Mouse (Mus musculus) neural tube, embryonic 12.5 days (tissue): Measurements from ENCODE around the gene 2510009E07Rik. TPM values are rescaled to one million over a fixed set of nuclear protein-coding genes. Genes with fewer than 3 reads are reported as not detected.

Source experiments
- ATAC-seq: fragments of 200-750 bp; cut with Nextera tagmentation; 2 replicates; pipeline ENCODE4 v1.8.0; 2017; ENCODE audit warnings: low read depth, mild to moderate bottlenecking, moderate TSS enrichment, moderate library complexity; ENCODE audit not compliant: low FRiP score
- H3K27ac ChIP-seq: fragments of 300-500 bp; sonication (generic); 2 replicates; pipeline ENCODE4 v1.5.1; 2016
- H3K27me3 ChIP-seq: fragments of 300-500 bp; sonication (generic); replicated peaks from 2 replicates; pipeline ENCODE4 v1.6.1; 2016; ENCODE audit warnings: mild to moderate bottlenecking
- H3K36me3 ChIP-seq: fragments of 300-500 bp; sonication (generic); 2 replicates; pipeline ENCODE4 v1.6.1; 2016; ENCODE audit warnings: mild to moderate bottlenecking
- H3K4me1 ChIP-seq: fragments of 300-500 bp; sonication (generic); 2 replicates; pipeline ENCODE4 v1.6.1; 2016
- H3K4me2 ChIP-seq: fragments of 300-500 bp; sonication (generic); replicated peaks from 2 replicates; pipeline ENCODE4 v1.6.1; 2016; ENCODE audit warnings: mild to moderate bottlenecking
- H3K4me3 ChIP-seq: fragments of 300-500 bp; sonication (generic); 2 replicates; pipeline ENCODE4 v1.5.1; 2016
- H3K9ac ChIP-seq: fragments of 300-500 bp; sonication (generic); 2 replicates; pipeline ENCODE4 v1.6.1; 2016; ENCODE audit warnings: mild to moderate bottlenecking
- H3K9me3 ChIP-seq: fragments of 300-500 bp; sonication (generic); 2 replicates; pipeline ENCODE4 v1.6.1; 2016; ENCODE audit warnings: mild to moderate bottlenecking
- WGBS: fragments of 180-500 bp; shearing (Covaris S2); methylation state at CpG from one replicate; pipeline ENCODE4 v1.1.7; 2016; 5-methylcytosine and 5-hydroxymethylcytosine counted together
- polyA plus RNA-seq: library from polyadenylated mRNA; unstranded; fragments of >200 nt; fragmentation: Nextera tagmentation; extraction: Ambion mirVana; gene quantifications from 2 replicates; pipeline ENCODE4 v1.2.1, GENCODE M21; 2016

2510009E07Rik gene
- 61.4 and 74.6 TPM in 2 replicates for polyA plus RNA-seq

DNA sequence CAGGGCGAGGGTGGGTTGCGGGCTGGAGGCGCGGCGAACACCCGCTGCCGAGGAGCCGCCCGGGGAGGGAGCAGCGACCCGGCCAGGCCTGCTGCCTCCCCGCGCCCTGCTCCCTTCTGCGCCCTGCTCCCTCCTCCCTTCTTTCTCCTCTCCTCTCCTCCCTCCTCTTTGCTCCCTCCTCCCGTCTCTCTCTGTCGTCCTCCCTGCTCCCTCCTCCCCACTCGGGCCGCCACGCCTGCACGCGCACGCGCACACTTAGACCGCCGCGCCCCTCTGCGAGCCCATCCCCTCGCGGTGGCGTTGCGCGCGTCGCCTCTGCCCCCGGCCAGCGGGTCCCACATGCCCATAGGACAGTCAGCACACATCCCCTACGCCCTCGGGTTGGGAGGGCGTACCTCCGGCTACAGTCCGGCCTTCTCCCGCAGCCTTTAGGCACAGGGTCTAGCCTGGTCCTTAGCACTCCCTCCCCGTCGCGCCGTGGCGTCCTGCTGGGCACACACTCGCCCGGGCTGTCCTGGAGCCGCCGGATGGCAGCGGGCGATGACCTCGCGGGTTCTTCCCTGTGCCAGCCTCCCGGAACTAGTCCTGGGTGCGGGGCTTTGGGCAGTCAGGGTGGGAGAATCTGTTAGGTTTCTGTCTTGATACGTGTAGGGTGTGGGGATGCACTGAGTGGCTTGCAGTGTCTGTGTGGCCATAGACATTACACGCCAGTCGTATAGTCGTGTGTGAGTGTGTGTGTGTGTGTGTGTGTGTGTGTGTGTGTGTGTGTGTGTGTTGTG, at the start of gene 2510009E07Rik:
Gene 2510009E07Rik, minus strand, starts transcription at position 203 of the 779 bp plus-strand sequence.
- Histone ChIP-seq H3K4me1 (peaks cover 35% of the 10 kb centered on the region), H3K4me3 (peak within 1 kb of the TSS; percentile 87), H3K4me2 (peak within 1 kb of the TSS; percentile 91), H3K9ac (peak within 1 kb of the TSS; percentile 94), H3K27me3 (no peaks in the 10 kb centered on the region), H3K36me3 (no peaks in the 10 kb centered on the region), H3K9me3 (no peaks in the 10 kb centered on the region), H3K27ac (peak within 1 kb of the TSS; percentile 94)
- under 1% methylated on average over 61 of the region's 61 CpGs for WGBS
- peak; percentile 87 for ATAC-seq

DNA sequence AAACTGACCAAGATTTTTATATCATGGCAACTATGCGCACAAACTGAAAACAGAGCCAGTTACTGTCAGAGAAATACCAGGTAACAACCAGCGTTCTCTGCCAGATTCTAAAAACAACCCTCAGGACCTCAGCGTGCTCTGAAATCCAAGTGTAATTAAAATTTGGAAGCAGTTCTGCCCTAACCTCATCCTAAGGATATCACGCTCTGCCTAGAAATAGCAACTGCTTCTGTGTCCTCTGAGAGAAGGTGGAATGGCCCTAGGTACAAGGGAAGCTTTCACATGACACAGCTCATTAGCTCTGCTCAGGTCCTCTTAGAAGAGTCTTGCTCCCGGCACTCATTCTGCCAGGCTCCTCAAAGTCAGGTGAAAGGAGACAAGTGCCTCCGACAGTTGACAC, 48.9 kb upstream of the 2510009E07Rik start:
- Histone ChIP-seq H3K9ac (no peak overlapping the region), H3K9me3 (no peaks in the 10 kb centered on the region), H3K27ac (no peak overlapping the region), H3K4me1 (no peaks in the 10 kb centered on the region), H3K4me2 (no peak overlapping the region), H3K27me3 (no peaks in the 10 kb centered on the region), H3K36me3 (no peaks in the 10 kb centered on the region), H3K4me3 (no peak overlapping the region)
- ATAC-seq: no peak
- 95% methylated on average over 6 of the region's 6 CpGs for WGBS

DNA sequence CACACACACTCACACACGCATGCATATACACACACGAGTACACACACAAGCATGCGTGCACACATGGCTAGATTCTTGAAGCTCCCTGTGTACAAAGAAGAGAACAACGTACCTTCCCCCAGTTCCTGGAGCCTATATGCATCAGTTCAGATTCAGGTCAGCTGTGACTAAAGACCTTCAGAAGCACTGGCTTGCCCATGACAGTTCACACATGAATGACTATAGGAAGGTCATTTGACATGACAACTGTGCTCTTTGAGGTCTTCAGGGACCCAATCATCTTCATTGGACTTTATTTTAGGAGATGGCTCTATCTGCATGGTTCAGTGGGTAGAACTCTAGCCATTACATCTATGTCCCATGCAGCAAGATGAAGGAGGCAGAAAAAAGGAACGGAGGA, 48.4 kb upstream of the 2510009E07Rik start:
- Histone ChIP-seq H3K9me3 (no peaks in the 10 kb centered on the region), H3K4me1 (no peaks in the 10 kb centered on the region), H3K4me2 (no peak overlapping the region), H3K36me3 (no peaks in the 10 kb centered on the region), H3K4me3 (no peak overlapping the region), H3K27me3 (no peaks in the 10 kb centered on the region), H3K27ac (no peak overlapping the region), H3K9ac (no peak overlapping the region)
- WGBS: 89% methylated on average over 5 of the region's 5 CpGs
- ATAC-seq: no peak

DNA sequence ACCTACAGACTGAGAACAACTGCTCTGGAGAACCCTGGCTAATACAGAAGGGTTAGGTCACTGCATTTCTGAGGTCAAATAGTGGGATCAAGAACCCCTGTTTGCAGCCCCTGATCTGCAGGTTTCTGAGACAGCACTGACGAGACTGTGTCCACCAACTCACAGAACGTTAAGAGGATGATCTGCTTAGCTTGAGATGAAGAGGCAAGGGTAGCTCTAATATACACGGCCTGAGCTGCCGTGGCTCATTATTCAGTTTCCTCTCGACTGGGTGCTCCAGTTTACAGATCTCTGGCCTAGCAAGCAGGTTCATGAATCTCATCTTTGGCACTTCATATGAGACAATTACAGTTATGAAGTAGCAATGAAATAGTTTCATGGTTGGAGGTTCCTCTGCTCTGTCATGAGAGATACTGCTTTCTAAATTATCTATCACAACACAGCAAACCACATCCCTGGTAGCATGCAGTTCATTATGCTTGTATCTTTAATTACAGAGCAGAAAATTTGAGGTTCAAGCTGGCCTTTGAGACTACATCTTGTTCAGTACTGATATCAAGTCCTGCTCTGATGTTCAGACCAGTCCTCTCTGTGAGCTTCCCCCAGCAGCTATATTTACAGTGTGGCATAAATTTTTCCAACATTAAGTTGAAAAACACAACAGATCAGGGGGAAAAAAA, 47.9 kb upstream of the 2510009E07Rik start:
- no peak overlapping the region for H3K27ac ChIP-seq
- no peak overlapping the region for H3K9ac ChIP-seq
- no peaks in the 10 kb centered on the region for H3K4me1 ChIP-seq
- no peak for ATAC-seq
- WGBS: 86% methylated on average over 5 of the region's 5 CpGs
- H3K4me2 ChIP-seq: no peak overlapping the region
- H3K36me3 ChIP-seq: no peaks in the 10 kb centered on the region
- H3K4me3 ChIP-seq: no peak overlapping the region
- no peaks in the 10 kb centered on the region for H3K9me3 ChIP-seq
- H3K27me3 ChIP-seq: no peaks in the 10 kb centered on the region

DNA sequence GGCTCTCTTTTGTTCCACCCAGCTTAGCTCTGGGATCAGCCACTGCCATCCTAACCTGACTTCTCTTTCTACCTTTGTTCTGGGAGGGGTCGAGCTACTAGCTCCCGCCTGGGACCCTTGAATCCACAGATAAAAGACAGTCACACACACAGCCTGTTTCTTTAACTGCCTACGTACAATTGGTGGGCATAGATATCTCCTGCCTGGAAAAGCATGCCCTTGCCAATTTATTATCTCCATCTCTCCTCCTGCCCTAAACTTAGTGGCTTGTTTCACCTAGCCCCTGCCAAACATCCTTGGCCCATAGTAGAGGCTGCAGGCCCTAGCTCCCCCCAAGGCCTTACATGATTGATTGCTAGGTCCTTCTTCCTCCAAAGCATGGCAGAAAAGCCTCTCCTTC, 47.1 kb upstream of the 2510009E07Rik start:
- Histone ChIP-seq H3K9me3 (no peaks in the 10 kb centered on the region), H3K4me3 (no peak overlapping the region), H3K27me3 (no peaks in the 10 kb centered on the region), H3K36me3 (no peaks in the 10 kb centered on the region), H3K4me1 (no peaks in the 10 kb centered on the region), H3K27ac (no peak overlapping the region), H3K9ac (no peak overlapping the region), H3K4me2 (no peak overlapping the region)
- no peak for ATAC-seq
- 76% methylated on average over 3 of the region's 3 CpGs for WGBS

DNA sequence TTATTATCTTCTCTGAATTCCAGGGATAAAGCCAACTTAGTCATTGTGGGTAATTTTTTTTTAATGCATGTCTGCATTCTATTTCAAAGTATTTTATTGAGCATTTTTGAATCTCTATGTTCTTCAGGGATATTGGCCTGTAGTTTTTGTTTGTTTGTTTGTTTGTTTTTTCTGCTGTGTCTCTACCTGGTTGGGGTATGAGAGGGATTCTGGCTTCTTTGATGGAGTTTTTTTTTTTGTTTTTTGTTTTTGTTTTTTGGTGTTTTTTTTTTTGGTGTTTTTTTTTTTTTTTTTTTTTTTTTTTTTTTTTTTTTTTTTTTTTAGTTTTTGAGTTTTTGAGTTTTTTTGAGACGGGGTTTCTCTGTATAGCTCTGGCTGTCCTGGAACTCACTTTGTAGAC, 41.2 kb upstream of the 2510009E07Rik start:
- Histone ChIP-seq H3K4me3 (no peak overlapping the region), H3K9ac (no peak overlapping the region), H3K4me1 (no peaks in the 10 kb centered on the region), H3K36me3 (no peaks in the 10 kb centered on the region), H3K4me2 (no peak overlapping the region), H3K9me3 (no peaks in the 10 kb centered on the region), H3K27me3 (no peaks in the 10 kb centered on the region), H3K27ac (no peak overlapping the region)
- ATAC-seq: no peak
- WGBS: 86% methylated on average over 1 of the region's 1 CpGs

DNA sequence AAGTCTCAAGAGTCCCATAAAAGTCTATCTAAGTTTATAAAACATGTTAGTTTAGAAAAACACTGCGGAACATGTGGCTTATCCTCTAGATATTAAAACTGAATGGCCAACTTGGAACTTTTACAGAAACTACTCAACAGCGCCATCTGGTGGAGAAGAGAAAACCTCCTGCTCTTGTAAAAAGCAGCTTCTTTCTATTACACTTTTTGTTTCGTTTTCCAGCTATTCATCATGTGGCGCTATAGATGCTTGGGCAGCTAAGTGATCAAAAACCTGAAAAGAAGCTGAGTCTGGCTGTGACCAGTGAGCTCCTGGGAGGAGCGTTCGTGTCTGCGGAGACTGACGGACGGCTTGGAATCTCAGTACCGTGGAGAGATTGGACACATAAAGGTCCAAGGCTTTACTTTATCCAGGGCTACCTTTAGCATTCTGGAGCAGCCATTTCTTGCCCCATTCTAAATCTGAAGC, 33.5 kb upstream of the 2510009E07Rik start:
- Histone ChIP-seq H3K36me3 (no peaks in the 10 kb centered on the region), H3K4me1 (no peaks in the 10 kb centered on the region), H3K27ac (no peak overlapping the region), H3K9ac (no peak overlapping the region), H3K4me3 (peak overlapping the region; percentile 20; the same call in 1 of the 2 replicates), H3K27me3 (no peaks in the 10 kb centered on the region; the same call in 1 of the 2 replicates), H3K4me2 (peak overlapping the region; percentile 47), H3K9me3 (no peaks in the 10 kb centered on the region)
- ATAC-seq: peak; percentile 7; the same call in 1 of the 2 replicates
- 40% methylated on average over 10 of the region's 10 CpGs for WGBS

DNA sequence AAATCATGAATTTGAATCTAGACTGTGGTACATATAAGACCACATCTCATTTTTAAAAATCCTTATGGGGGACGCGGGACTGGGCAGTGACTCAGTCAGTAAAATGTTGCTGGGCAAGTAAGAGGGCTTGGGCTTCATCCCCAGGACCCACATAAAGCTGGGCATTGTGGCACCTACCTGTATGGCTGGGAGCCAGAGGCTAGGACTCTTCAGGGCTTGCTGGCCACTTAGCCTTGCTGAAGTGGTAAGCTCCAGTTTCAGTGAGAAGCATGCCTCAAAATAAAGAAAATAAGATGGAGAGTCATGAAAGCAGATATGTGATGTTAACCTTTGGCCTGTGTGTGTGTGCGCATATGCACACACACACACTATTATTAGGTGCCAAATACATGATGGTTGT, 33.0 kb upstream of the 2510009E07Rik start:
- no peak overlapping the region for H3K4me3 ChIP-seq
- no peak overlapping the region for H3K9ac ChIP-seq
- no peaks in the 10 kb centered on the region for H3K36me3 ChIP-seq
- no peaks in the 10 kb centered on the region for H3K9me3 ChIP-seq
- H3K27me3 ChIP-seq: no peaks in the 10 kb centered on the region; the same call in 1 of the 2 replicates
- no peak overlapping the region for H3K27ac ChIP-seq
- H3K4me2 ChIP-seq: no peak overlapping the region
- WGBS: 94% methylated on average over 3 of the region's 3 CpGs
- 0 out of 2 replicates have a peak, but pooled peaks have one; percentile 25 for ATAC-seq
- no peaks in the 10 kb centered on the region for H3K4me1 ChIP-seq

DNA sequence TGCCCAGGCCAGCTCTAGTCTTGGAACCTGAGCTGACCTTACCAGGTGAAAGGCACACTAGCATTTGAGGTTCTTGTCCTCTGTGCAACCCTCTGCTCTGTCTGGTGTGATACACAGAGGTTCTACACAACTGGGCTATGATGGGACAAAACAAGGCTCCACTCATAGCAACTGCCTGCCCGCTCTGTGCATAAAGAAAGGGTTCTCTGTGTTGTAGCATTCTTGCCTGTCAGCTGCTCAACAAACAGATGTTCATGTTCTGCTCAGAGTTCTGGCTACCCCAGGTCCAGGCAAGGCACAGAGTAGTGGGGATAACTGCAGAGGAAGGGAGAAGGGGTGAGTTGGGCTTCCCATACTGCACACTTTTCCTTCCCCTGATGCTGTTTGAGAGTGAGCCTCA, 29.8 kb upstream of the 2510009E07Rik start:
- Histone ChIP-seq H3K4me2 (no peak overlapping the region), H3K36me3 (no peaks in the 10 kb centered on the region), H3K27me3 (no peaks in the 10 kb centered on the region), H3K4me3 (no peak overlapping the region), H3K9ac (no peak overlapping the region), H3K9me3 (no peaks in the 10 kb centered on the region), H3K27ac (no peak overlapping the region), H3K4me1 (no peaks in the 10 kb centered on the region)
- ATAC-seq: no peak
- WGBS: 91% methylated on average over 1 of the region's 1 CpGs

DNA sequence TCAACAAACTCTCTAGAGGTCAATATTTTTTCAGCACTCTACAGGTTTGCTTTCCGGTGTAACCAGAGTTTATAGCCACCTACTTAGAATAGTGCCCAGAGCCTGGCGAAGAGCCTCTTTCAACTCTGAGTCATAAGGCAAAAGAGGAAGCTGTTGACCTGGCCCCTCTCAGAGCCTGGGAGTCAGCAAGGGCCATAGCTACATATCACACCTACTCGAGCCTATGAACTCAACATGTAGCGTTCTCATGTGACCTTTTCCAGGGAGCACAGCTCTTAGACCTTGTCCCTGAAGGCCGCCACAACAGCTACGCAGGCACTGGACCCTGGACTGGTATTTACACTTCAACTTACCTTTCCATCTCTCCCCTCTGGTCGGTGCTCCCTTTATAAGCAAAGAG, 25.3 kb upstream of the 2510009E07Rik start:
- Histone ChIP-seq H3K9ac (no peak overlapping the region), H3K36me3 (no peaks in the 10 kb centered on the region), H3K27ac (no peak overlapping the region), H3K4me2 (no peak overlapping the region), H3K9me3 (no peaks in the 10 kb centered on the region), H3K4me1 (no peaks in the 10 kb centered on the region), H3K4me3 (no peak overlapping the region), H3K27me3 (no peaks in the 10 kb centered on the region)
- no peak for ATAC-seq
- 93% methylated on average over 7 of the region's 7 CpGs for WGBS

DNA sequence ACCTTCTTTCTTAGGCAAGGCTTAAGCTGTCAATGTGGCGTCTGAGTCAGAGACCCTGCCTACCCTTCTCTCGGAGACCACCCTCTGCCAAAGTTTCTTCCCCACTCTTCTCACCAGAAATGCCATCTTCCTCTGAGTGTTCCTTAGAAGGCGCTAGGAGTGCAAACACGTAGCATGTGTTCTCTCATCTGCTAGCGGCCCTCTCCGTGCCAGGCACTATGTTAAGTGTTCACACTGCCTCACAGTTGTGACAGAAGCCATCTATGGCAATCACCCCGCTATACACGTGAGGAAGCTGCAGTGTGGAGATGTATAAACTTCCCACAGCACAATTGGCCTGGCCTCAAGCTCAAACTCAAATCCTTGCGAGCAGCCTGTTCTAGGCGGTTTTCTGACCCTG, 20.1 kb upstream of the 2510009E07Rik start:
- 89% methylated on average over 10 of the region's 10 CpGs for WGBS
- ATAC-seq: no peak

DNA sequence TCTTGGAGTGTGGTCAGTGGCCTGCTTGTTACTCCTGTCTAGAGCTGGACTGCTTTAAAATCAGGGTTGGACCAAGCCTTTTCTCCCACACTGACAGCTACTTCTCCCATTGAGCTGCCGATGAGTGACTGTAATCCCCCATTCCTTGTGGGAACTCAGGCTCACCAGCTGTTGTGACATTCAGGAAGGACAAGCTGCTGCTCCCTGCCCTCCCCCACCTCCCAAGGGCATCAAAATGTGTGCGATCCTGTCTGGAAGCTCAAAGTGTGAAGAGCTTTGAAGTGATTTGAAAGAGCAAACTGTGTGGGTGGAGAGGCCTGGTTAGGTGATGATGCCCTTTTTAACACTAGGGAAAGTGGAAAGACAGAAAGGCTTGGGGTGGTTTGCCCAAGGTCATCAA, 15.9 kb upstream of the 2510009E07Rik start:
- Histone ChIP-seq H3K4me1 (no peaks in the 10 kb centered on the region), H3K9me3 (no peaks in the 10 kb centered on the region), H3K4me3 (no peak overlapping the region), H3K36me3 (no peaks in the 10 kb centered on the region), H3K9ac (no peak overlapping the region), H3K27ac (no peak overlapping the region), H3K27me3 (no peaks in the 10 kb centered on the region), H3K4me2 (no peak overlapping the region)
- WGBS: 51% methylated on average over 2 of the region's 2 CpGs
- no peak for ATAC-seq

More for the DNA sequence above, 20.1 kb upstream of the 2510009E07Rik start:
- Histone ChIP-seq H3K4me3 (no peak overlapping the region), H3K9me3 (no peaks in the 10 kb centered on the region), H3K27ac (no peak overlapping the region), H3K4me2 (no peak overlapping the region), H3K36me3 (no peaks in the 10 kb centered on the region), H3K9ac (no peak overlapping the region), H3K27me3 (no peaks in the 10 kb centered on the region), H3K4me1 (no peaks in the 10 kb centered on the region)
